In genomic region chr16:94236226-94237129, GRCm38 (mm10) we compare ENCODE assay signal across 8 mouse cellular contexts.
DNase-seq lines count a peak whose midpoint lies in the region; ATAC-seq and TF ChIP-seq lines count a peak whose summit lies in the region.

No protein-coding gene starts in this region.

- TF ChIP-seq CTCF in bone marrow, adult 2 months (IDR thresholded peaks at IDR 0.05; ENCODE audit: control insufficient read depth, insufficient read depth, low read length), result no peak

- no peaks in the 10 kb centered on the region for H3K9me3 ChIP-seq in forebrain, embryonic 13.5 days (replicated peaks)
- no peaks in the 10 kb centered on the region for H3K9me3 ChIP-seq in forebrain, embryonic 11.5 days (ENCODE audit: control insufficient read depth, low read length)
- no peaks in the 10 kb centered on the region for H3K9me3 ChIP-seq in hindbrain, embryonic 13.5 days
- no peaks in the 10 kb centered on the region for H3K9me3 ChIP-seq in midbrain, embryonic 13.5 days

- H3K9ac ChIP-seq in forebrain, embryonic 13.5 days, result no peak overlapping the region
- no peak overlapping the region for H3K9ac ChIP-seq in forebrain, embryonic 11.5 days (ENCODE audit: low read length)
- no peak overlapping the region for H3K9ac ChIP-seq in hindbrain, embryonic 13.5 days
- H3K9ac ChIP-seq in midbrain, embryonic 13.5 days (replicated peaks), result no peak overlapping the region

- DNase-seq in forebrain, embryonic 11.5 days (ENCODE audit: low spot score), result no peak
- no peak for DNase-seq in lung, postnatal 10 days
- no peak for DNase-seq in urinary bladder, adult 2 months (ENCODE audit: low spot score)
- DNase-seq in heart, adult 11 months, result no peak

- H3K4me2 ChIP-seq in forebrain, embryonic 13.5 days, result peak overlapping the region; percentile 35
- no peak overlapping the region for H3K4me2 ChIP-seq in forebrain, embryonic 11.5 days (ENCODE audit: low read depth, low read length, severe bottlenecking)
- H3K4me2 ChIP-seq in hindbrain, embryonic 13.5 days, result peak overlapping the region; percentile 11; the same call in 1 of the 2 replicates
- H3K4me2 ChIP-seq in midbrain, embryonic 13.5 days (replicated peaks), result peak overlapping the region; percentile 38

- ATAC-seq in forebrain, embryonic 13.5 days, result 0 out of 2 replicates have a peak, but pooled peaks have one; percentile 48
- no peak for ATAC-seq in forebrain, embryonic 11.5 days (replicated peaks; ENCODE audit: low FRiP score)
- no peak for ATAC-seq in hindbrain, embryonic 13.5 days (ENCODE audit: low FRiP score)
- peak; percentile 63 for ATAC-seq in midbrain, embryonic 13.5 days

- H3K27ac ChIP-seq in forebrain, embryonic 13.5 days, result no peak overlapping the region
- no peak overlapping the region for H3K27ac ChIP-seq in forebrain, embryonic 11.5 days (ENCODE audit: low read depth, low read length)
- peak overlapping the region; percentile 22; the same call in 1 of the 2 replicates for H3K27ac ChIP-seq in bone marrow, adult 2 months (ENCODE audit: control insufficient read depth, insufficient read depth, low read depth, low read length, poor library complexity)
- H3K27ac ChIP-seq in hindbrain, embryonic 13.5 days, result no peak overlapping the region
- H3K27ac ChIP-seq in midbrain, embryonic 13.5 days, result no peak overlapping the region

- no peaks in the 10 kb centered on the region for H3K36me3 ChIP-seq in forebrain, embryonic 13.5 days (ENCODE audit: poor library complexity, severe bottlenecking)
- no peaks in the 10 kb centered on the region for H3K36me3 ChIP-seq in forebrain, embryonic 11.5 days (ENCODE audit: control insufficient read depth, insufficient read depth, low read length)
- no peaks in the 10 kb centered on the region for H3K36me3 ChIP-seq in hindbrain, embryonic 13.5 days
- H3K36me3 ChIP-seq in midbrain, embryonic 13.5 days, result no peaks in the 10 kb centered on the region

- no peak for TF ChIP-seq POLR2A in bone marrow, adult 2 months (IDR thresholded peaks at IDR 0.05; ENCODE audit: borderline replicate concordance, control insufficient read depth, low read depth, low read length)

- peaks cover 14% of the 10 kb centered on the region; the same call in 1 of the 2 replicates for H3K27me3 ChIP-seq in forebrain, embryonic 13.5 days
- no peaks in the 10 kb centered on the region for H3K27me3 ChIP-seq in forebrain, embryonic 11.5 days (ENCODE audit: control insufficient read depth, insufficient read depth, low read length)
- peaks cover 79% of the 10 kb centered on the region for H3K27me3 ChIP-seq in hindbrain, embryonic 13.5 days
- H3K27me3 ChIP-seq in midbrain, embryonic 13.5 days, result peaks cover 76% of the 10 kb centered on the region

- peaks cover 10% of the 10 kb centered on the region for H3K4me1 ChIP-seq in forebrain, embryonic 13.5 days
- peaks cover 2% of the 10 kb centered on the region; the same call in 1 of the 2 replicates for H3K4me1 ChIP-seq in forebrain, embryonic 11.5 days (replicated peaks; ENCODE audit: control insufficient read depth, insufficient read depth, low read length)
- peaks cover 5% of the 10 kb centered on the region for H3K4me1 ChIP-seq in bone marrow, adult 2 months (ENCODE audit: control insufficient read depth, insufficient read depth, low read length)
- peaks cover 11% of the 10 kb centered on the region for H3K4me1 ChIP-seq in hindbrain, embryonic 13.5 days (replicated peaks)
- peaks cover 14% of the 10 kb centered on the region for H3K4me1 ChIP-seq in midbrain, embryonic 13.5 days (replicated peaks)

- WGBS in forebrain, embryonic 13.5 days, result 38% methylated on average over 16 of the region's 16 CpGs
- WGBS in forebrain, embryonic 11.5 days, result 63% methylated on average over 16 of the region's 16 CpGs
- 76% methylated on average over 16 of the region's 16 CpGs for whole genome bisulfite sequencing in bone marrow, adult 2 months
- WGBS in hindbrain, embryonic 13.5 days, result 48% methylated on average over 16 of the region's 16 CpGs
- WGBS in midbrain, embryonic 13.5 days, result 35% methylated on average over 16 of the region's 16 CpGs

- no peak overlapping the region for H3K4me3 ChIP-seq in forebrain, embryonic 13.5 days
- no peak overlapping the region for H3K4me3 ChIP-seq in forebrain, embryonic 11.5 days (ENCODE audit: low read depth, low read length)
- H3K4me3 ChIP-seq in bone marrow, adult 2 months (replicated peaks; ENCODE audit: control insufficient read depth, low read depth, low read length), result no peak overlapping the region
- H3K4me3 ChIP-seq in hindbrain, embryonic 13.5 days, result no peak overlapping the region
- peak overlapping the region; percentile 12; the same call in 1 of the 2 replicates for H3K4me3 ChIP-seq in midbrain, embryonic 13.5 days (replicated peaks)

Comparison
In these comparisons a context has a peak if more than half of its experiments do, and no peak if none do; other contexts are left out.
1. ATAC-seq: peak in forebrain, embryonic 13.5 days (single experiment) and midbrain, embryonic 13.5 days (single experiment); none in forebrain, embryonic 11.5 days (single experiment) and hindbrain, embryonic 13.5 days (single experiment).